Mouse (Mus musculus) megakaryocyte, embryonic 14.5 days (primary cell): ENCODE results near the gene Rpl18a. TPM values are rescaled to one million over a fixed set of nuclear protein-coding genes. Genes with fewer than 3 reads are reported as not detected.

Experiments used
- H3K27me3 ChIP-seq: replicated peaks from 2 replicates; pipeline ENCODE3; 2012; ENCODE audit warnings: inconsistent platforms
- H3K36me3 ChIP-seq: replicated peaks from 2 replicates; pipeline ENCODE3; 2012; ENCODE audit warnings: low read length, inconsistent platforms, mixed read lengths
- H3K4me1 ChIP-seq: 2 replicates; pipeline ENCODE4 v1.6.1; 2012; ENCODE audit warnings: inconsistent platforms
- H3K4me3 ChIP-seq: replicated peaks from 2 replicates; pipeline ENCODE3; 2012; ENCODE audit warnings: moderate library complexity, mild to moderate bottlenecking, inconsistent platforms
- H3K9me3 ChIP-seq: 2 replicates; pipeline ENCODE4 v1.6.1; 2012; ENCODE audit warnings: inconsistent platforms
- FLI1 ChIP-seq: IDR thresholded peaks from 2 replicates; pipeline ENCODE4 v1.6.1; 2012; ENCODE audit warnings: low read length, inconsistent platforms, mixed read lengths
- GATA1 ChIP-seq: IDR thresholded peaks from 3 replicates; pipeline ENCODE4 v1.6.1; 2012; ENCODE audit warnings: mixed read lengths, low read length, inconsistent platforms, borderline replicate concordance
- polyA plus RNA-seq: library from polyadenylated mRNA; stranded (reverse); fragments of >175 nt; gene quantifications from 2 replicates; pipeline ENCODE4 v1.2.3, GENCODE M21; 2012; ENCODE audit warnings: low replicate concordance; ENCODE audit not compliant: insufficient read depth

Gene Rpl18a
- polyA plus RNA-seq, 1 experiment = 4,812 TPM

GRCm38 (mm10) chr8:70905463-70905830, 8.2 kb upstream of the Rpl18a start:
- Histone ChIP-seq H3K4me1 (peaks cover 52% of the 10 kb centered on the region), H3K4me3 (peak overlapping the region; percentile 98), H3K27me3 (no peaks in the 10 kb centered on the region), H3K9me3 (no peaks in the 10 kb centered on the region), H3K36me3 (peaks cover 6% of the 10 kb centered on the region)
- TF ChIP-seq GATA1 (no peak), FLI1 (no peak)

GRCm38 (mm10) chr8:70904532-70904931, 7.3 kb upstream of the Rpl18a start:
- TF ChIP-seq FLI1 (no peak), GATA1 (no peak)
- peaks cover 52% of the 10 kb centered on the region for H3K4me1 ChIP-seq
- no peaks in the 10 kb centered on the region for H3K27me3 ChIP-seq
- no peaks in the 10 kb centered on the region for H3K9me3 ChIP-seq
- peak overlapping the region; percentile 71 for H3K4me3 ChIP-seq
- peaks cover 5% of the 10 kb centered on the region for H3K36me3 ChIP-seq

GRCm38 (mm10) chr8:70903582-70903981, 6.4 kb upstream of the Rpl18a start:
- H3K4me1 ChIP-seq = peaks cover 57% of the 10 kb centered on the region

GRCm38 (mm10) chr8:70903112-70903511, 5.9 kb upstream of the Rpl18a start:
- H3K36me3 ChIP-seq = no peaks in the 10 kb centered on the region
- no peak for TF ChIP-seq GATA1
- TF ChIP-seq FLI1 = no peak
- H3K4me3 ChIP-seq = peak overlapping the region; percentile 1
- no peaks in the 10 kb centered on the region for H3K9me3 ChIP-seq
- H3K27me3 ChIP-seq = no peaks in the 10 kb centered on the region
- H3K4me1 ChIP-seq = peaks cover 62% of the 10 kb centered on the region

More at GRCm38 (mm10) chr8:70903582-70903981, 6.4 kb upstream of the Rpl18a start:
- no peaks in the 10 kb centered on the region for H3K9me3 ChIP-seq
- no peaks in the 10 kb centered on the region for H3K36me3 ChIP-seq
- TF ChIP-seq GATA1 (no peak), FLI1 (no peak)
- no peaks in the 10 kb centered on the region for H3K27me3 ChIP-seq
- no peak overlapping the region for H3K4me3 ChIP-seq

GRCm38 (mm10) chr8:70902211-70902610, 5.0 kb upstream of the Rpl18a start:
- H3K4me3 ChIP-seq = no peak overlapping the region
- peaks cover 59% of the 10 kb centered on the region for H3K4me1 ChIP-seq
- no peaks in the 10 kb centered on the region for H3K36me3 ChIP-seq
- H3K27me3 ChIP-seq = no peaks in the 10 kb centered on the region
- TF ChIP-seq GATA1 (no peak), FLI1 (no peak)
- H3K9me3 ChIP-seq = no peaks in the 10 kb centered on the region

- H3K4me3 ChIP-seq = no peak overlapping the region
- H3K36me3 ChIP-seq = peaks cover 5% of the 10 kb centered on the region
- no peak for TF ChIP-seq FLI1
- H3K27me3 ChIP-seq = no peaks in the 10 kb centered on the region
- H3K4me1 ChIP-seq = peaks cover 57% of the 10 kb centered on the region
- no peaks in the 10 kb centered on the region for H3K9me3 ChIP-seq
Measured at GRCm38 (mm10) chr8:70900872-70901387, 3.7 kb upstream of the Rpl18a start.

GRCm38 (mm10) chr8:70899226-70899625, 2.0 kb upstream of the Rpl18a start:
- H3K4me1 ChIP-seq = peaks cover 58% of the 10 kb centered on the region
- no peak overlapping the region for H3K4me3 ChIP-seq
- H3K27me3 ChIP-seq = no peaks in the 10 kb centered on the region
- peaks cover 22% of the 10 kb centered on the region for H3K36me3 ChIP-seq
- H3K9me3 ChIP-seq = no peaks in the 10 kb centered on the region
- TF ChIP-seq GATA1 (no peak), FLI1 (no peak)

- no peaks in the 10 kb centered on the region for H3K27me3 ChIP-seq
- peaks cover 56% of the 10 kb centered on the region for H3K4me1 ChIP-seq
- TF ChIP-seq FLI1 = no peak
- TF ChIP-seq GATA1 = no peak
- peaks cover 27% of the 10 kb centered on the region for H3K36me3 ChIP-seq
- peak overlapping the region; percentile 96 for H3K4me3 ChIP-seq
- H3K9me3 ChIP-seq = no peaks in the 10 kb centered on the region
Measured at GRCm38 (mm10) chr8:70898661-70899198, 1.5 kb upstream of the Rpl18a start.

GRCm38 (mm10) chr8:70897681-70898413, 635 bp upstream of the Rpl18a start:
- Histone ChIP-seq H3K4me3 (peak overlapping the region; percentile 96), H3K36me3 (peaks cover 36% of the 10 kb centered on the region), H3K27me3 (peaks cover 7% of the 10 kb centered on the region), H3K9me3 (peaks cover 2% of the 10 kb centered on the region; the same call in 1 of the 2 replicates), H3K4me1 (peaks cover 54% of the 10 kb centered on the region)
- TF ChIP-seq GATA1 (no peak), FLI1 (no peak)

- H3K36me3 ChIP-seq = peaks cover 40% of the 10 kb centered on the region
- peaks cover 21% of the 10 kb centered on the region for H3K27me3 ChIP-seq
- no peak for TF ChIP-seq GATA1
- no peak for TF ChIP-seq FLI1
- peak overlapping the region; percentile 96 for H3K4me3 ChIP-seq
- H3K9me3 ChIP-seq = peaks cover 13% of the 10 kb centered on the region
- peaks cover 63% of the 10 kb centered on the region for H3K4me1 ChIP-seq
Measured at GRCm38 (mm10) chr8:70896316-70897020, 744 bp downstream of the Rpl18a start.

- peaks cover 17% of the 10 kb centered on the region for H3K9me3 ChIP-seq
- peaks cover 71% of the 10 kb centered on the region for H3K4me1 ChIP-seq
- peaks cover 40% of the 10 kb centered on the region for H3K36me3 ChIP-seq
- peak overlapping the region; percentile 96 for H3K4me3 ChIP-seq
- peaks cover 28% of the 10 kb centered on the region for H3K27me3 ChIP-seq
Measured at GRCm38 (mm10) chr8:70895571-70896259, 1.5 kb downstream of the Rpl18a start.
